9 mouse cellular contexts compared by ENCODE assay signal in the genomic region with DNA sequence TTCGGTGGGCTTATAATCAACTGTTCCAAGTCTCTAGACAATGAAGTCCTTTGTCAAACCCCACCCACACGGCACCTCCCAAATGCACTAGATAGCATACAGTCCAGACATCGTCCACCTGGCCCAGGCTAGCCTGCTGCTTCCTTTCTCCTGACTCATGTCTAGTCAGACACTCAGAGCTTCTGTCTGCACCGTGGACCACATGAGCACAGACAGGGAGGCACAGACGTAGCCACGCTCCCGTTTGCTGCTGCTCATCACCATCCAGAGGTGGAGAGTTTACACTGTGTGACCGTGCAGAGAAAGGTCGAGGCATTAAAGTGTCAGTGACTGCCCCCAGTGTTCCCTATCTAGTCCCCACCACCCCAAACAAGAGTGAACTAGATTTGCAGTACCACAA. TPM values are rescaled to one million over a fixed set of nuclear protein-coding genes. Genes with fewer than 3 reads are reported as not detected.
DNase-seq lines count a peak whose midpoint lies in the region; ATAC-seq and TF ChIP-seq lines count a peak whose summit lies in the region.
"Had no signal": no experiment of that assay in that cellular context is flagged by ENCODE, and none has a peak within 500 bp of the region (broad histone marks: within the 10 kb centered on the region; RNA-seq: fewer than 3 reads in every experiment).

No protein-coding gene starts in this region.

- no peak for TF ChIP-seq POLR2A in heart, adult 2 months (IDR thresholded peaks at IDR 0.05; ENCODE audit: insufficient read depth, low read depth, low read length)
- no peak for TF ChIP-seq POLR2A in embryonic fibroblast, embryonic 13.5 days (IDR thresholded peaks at IDR 0.05; ENCODE audit: low read depth, low read length)

- H3K4me3 ChIP-seq in heart, adult 2 months: no peak overlapping the region
- no peak overlapping the region for H3K4me3 ChIP-seq in midbrain, embryonic 11.5 days (ENCODE audit: low read depth, low read length)
- no peak overlapping the region for H3K4me3 ChIP-seq in midbrain, embryonic 10.5 days
- no peak overlapping the region for H3K4me3 ChIP-seq in embryonic fibroblast, embryonic 13.5 days (ENCODE audit: insufficient read depth, low read length)
- H3K4me3 ChIP-seq in stomach, embryonic 16.5 days (replicated peaks; ENCODE audit: low read length): no peak overlapping the region
- H3K4me3 ChIP-seq: liver, embryonic 15.5 days had no signal

- no peaks in the 10 kb centered on the region for H3K79me2 ChIP-seq in heart, adult 2 months (replicated peaks; ENCODE audit: control insufficient read depth, insufficient read depth, low read length)

- no peak overlapping the region for H3K27ac ChIP-seq in heart, adult 2 months
- H3K27ac ChIP-seq in midbrain, embryonic 11.5 days (ENCODE audit: low read depth, low read length): no peak overlapping the region
- no peak overlapping the region for H3K27ac ChIP-seq in midbrain, embryonic 10.5 days (replicated peaks)
- peak overlapping the region; percentile 20; the same call in 1 of the 2 replicates for H3K27ac ChIP-seq in embryonic fibroblast, embryonic 13.5 days (ENCODE audit: insufficient read depth, low read length)
- H3K27ac ChIP-seq in stomach, embryonic 16.5 days (ENCODE audit: low read length): peak overlapping the region; percentile 63
- H3K27ac ChIP-seq: liver, embryonic 15.5 days had no signal

- peak; percentile 11 for DNase-seq in heart, postnatal 4 days
- no peak for DNase-seq in heart, adult 2 months
- DNase-seq in midbrain, embryonic 11.5 days (ENCODE audit: low spot score, missing footprints): no peak
- DNase-seq in midbrain, embryonic 10.5 days (ENCODE audit: low spot score): no peak
- no peak for DNase-seq in thymus, postnatal 25 days
- DNase-seq: kidney, adult 11 months had no signal

- TF ChIP-seq EP300 in heart, adult 2 months (IDR thresholded peaks at IDR 0.05; ENCODE audit: insufficient read depth, low read depth, low read length): no peak

- intact Hi-C loops in heart, adult 2 months (cut with DNase I): no loop called here

- ATAC-seq in midbrain, embryonic 11.5 days (ENCODE audit: low FRiP score): 0 out of 2 replicates have a peak, but pooled peaks have one; percentile 22
- peak; percentile 62 for ATAC-seq in stomach, embryonic 16.5 days (ENCODE audit: insufficient read depth, low FRiP score)

- TF ChIP-seq CTCF in heart, adult 2 months (IDR thresholded peaks at IDR 0.05): no peak
- TF ChIP-seq CTCF in embryonic fibroblast, embryonic 13.5 days (IDR thresholded peaks at IDR 0.05; ENCODE audit: borderline replicate concordance, insufficient read depth, low read length): no peak

- WGBS in heart, adult 2 months: 56% methylated on average over 9 of the region's 9 CpGs
- WGBS in midbrain, embryonic 11.5 days: 80% methylated on average over 9 of the region's 9 CpGs
- 80% methylated on average over 9 of the region's 9 CpGs for WGBS in midbrain, embryonic 10.5 days
- WGBS in stomach, embryonic 16.5 days: 28% methylated on average over 9 of the region's 9 CpGs

- H3K9ac ChIP-seq in heart, adult 2 months (ENCODE audit: low read depth, low read length): no peak overlapping the region
- H3K9ac ChIP-seq in midbrain, embryonic 11.5 days (ENCODE audit: low read length): no peak overlapping the region
- H3K9ac ChIP-seq in stomach, embryonic 16.5 days (ENCODE audit: low read length): no peak overlapping the region
- H3K9ac ChIP-seq: liver, embryonic 15.5 days had no signal

- no peaks in the 10 kb centered on the region for H3K27me3 ChIP-seq in heart, adult 2 months (ENCODE audit: control insufficient read depth, insufficient read depth, low read length)
- no peaks in the 10 kb centered on the region for H3K27me3 ChIP-seq in midbrain, embryonic 11.5 days (ENCODE audit: control insufficient read depth, insufficient read depth, low read length)
- no peaks in the 10 kb centered on the region for H3K27me3 ChIP-seq in midbrain, embryonic 10.5 days (ENCODE audit: low read depth, poor library complexity, severe bottlenecking)
- no peaks in the 10 kb centered on the region for H3K27me3 ChIP-seq in stomach, embryonic 16.5 days (ENCODE audit: control insufficient read depth, insufficient read depth, low read length)
- H3K27me3 ChIP-seq: liver, embryonic 15.5 days had no signal

- no peak overlapping the region for H3K4me2 ChIP-seq in midbrain, embryonic 11.5 days
- peak overlapping the region; percentile 23; the same call in 1 of the 2 replicates for H3K4me2 ChIP-seq in stomach, embryonic 16.5 days (ENCODE audit: low read depth, low read length)
- H3K4me2 ChIP-seq: liver, embryonic 15.5 days had no signal

- H3K4me1 ChIP-seq in heart, adult 2 months (ENCODE audit: control insufficient read depth, insufficient read depth, low read length): peaks cover 3% of the 10 kb centered on the region; the same call in 1 of the 2 replicates
- H3K4me1 ChIP-seq in midbrain, embryonic 11.5 days (ENCODE audit: control insufficient read depth, insufficient read depth, low read length): no peaks in the 10 kb centered on the region; the same call in 1 of the 2 replicates
- H3K4me1 ChIP-seq in midbrain, embryonic 10.5 days: peaks cover 9% of the 10 kb centered on the region
- peaks cover 11% of the 10 kb centered on the region for H3K4me1 ChIP-seq in embryonic fibroblast, embryonic 13.5 days (ENCODE audit: control insufficient read depth, insufficient read depth, low read length)
- peaks cover 16% of the 10 kb centered on the region for H3K4me1 ChIP-seq in stomach, embryonic 16.5 days (ENCODE audit: control insufficient read depth, insufficient read depth, low read length)

- H3K36me3 ChIP-seq in heart, adult 2 months (ENCODE audit: control insufficient read depth, insufficient read depth, low read length): no peaks in the 10 kb centered on the region
- H3K36me3 ChIP-seq in midbrain, embryonic 11.5 days (ENCODE audit: control insufficient read depth, insufficient read depth, low read length): no peaks in the 10 kb centered on the region
- H3K36me3 ChIP-seq in midbrain, embryonic 10.5 days: no peaks in the 10 kb centered on the region
- no peaks in the 10 kb centered on the region for H3K36me3 ChIP-seq in stomach, embryonic 16.5 days (ENCODE audit: control insufficient read depth, insufficient read depth, low read length)
- H3K36me3 ChIP-seq: liver, embryonic 15.5 days had no signal

- H3K9me3 ChIP-seq in midbrain, embryonic 11.5 days (ENCODE audit: control insufficient read depth, low read length): no peaks in the 10 kb centered on the region
- H3K9me3 ChIP-seq in midbrain, embryonic 10.5 days (replicated peaks): no peaks in the 10 kb centered on the region
- H3K9me3 ChIP-seq in stomach, embryonic 16.5 days (replicated peaks; ENCODE audit: control insufficient read depth, low read length): no peaks in the 10 kb centered on the region
- H3K9me3 ChIP-seq: liver, embryonic 15.5 days had no signal

RNA-seq across cellular contexts. Expression of a gene that starts 29.4 kb away (rescaled TPM):
- total RNA-seq in heart, postnatal 4 days (2021): 1 to 10 TPM; 3.6 to 4.0 TPM
- total RNA-seq in heart, adult 2 months (2021): 1 to 10 TPM; 1.6 to 2.1 TPM
- 2.1 TPM in 2 replicates for polyA plus RNA-seq in heart, adult 2 months (2012; rRNA removed)
- 0.16 and 0.36 TPM in 2 replicates for polyA plus RNA-seq in midbrain, embryonic 11.5 days (2014; fragmentation: Nextera tagmentation; extraction: Ambion mirVana)
- 0.25 and 0.29 TPM in 2 replicates for polyA plus RNA-seq in midbrain, embryonic 10.5 days (2016; fragmentation: Nextera tagmentation; extraction: Ambion mirVana)
- 3.3 and 6.7 TPM in 2 replicates for polyA plus RNA-seq in embryonic fibroblast, embryonic 13.5 days (2011; ENCODE audit: insufficient read length, low read depth, missing spikeins)
- 14.8 and 19.1 TPM in 2 replicates for polyA plus RNA-seq in stomach, embryonic 16.5 days (2015; fragmentation: Nextera tagmentation; extraction: Ambion mirVana)

Comparison
In these comparisons a context has a peak if more than half of its experiments do, and no peak if none do; other contexts are left out.
1. H3K27ac ChIP-seq: peak in embryonic fibroblast, embryonic 13.5 days (single experiment) and stomach, embryonic 16.5 days (single experiment); none in heart, adult 2 months (single experiment), midbrain, embryonic 11.5 days (single experiment) and midbrain, embryonic 10.5 days (single experiment).